Mouse (Mus musculus): ENCODE measurements around the gene Card11. TPM values are rescaled to one million over a fixed set of nuclear protein-coding genes. Genes with fewer than 3 reads are reported as not detected.

Gene Card11
- polyA plus RNA-seq, 1 experiment: 0.19 TPM

DNA sequence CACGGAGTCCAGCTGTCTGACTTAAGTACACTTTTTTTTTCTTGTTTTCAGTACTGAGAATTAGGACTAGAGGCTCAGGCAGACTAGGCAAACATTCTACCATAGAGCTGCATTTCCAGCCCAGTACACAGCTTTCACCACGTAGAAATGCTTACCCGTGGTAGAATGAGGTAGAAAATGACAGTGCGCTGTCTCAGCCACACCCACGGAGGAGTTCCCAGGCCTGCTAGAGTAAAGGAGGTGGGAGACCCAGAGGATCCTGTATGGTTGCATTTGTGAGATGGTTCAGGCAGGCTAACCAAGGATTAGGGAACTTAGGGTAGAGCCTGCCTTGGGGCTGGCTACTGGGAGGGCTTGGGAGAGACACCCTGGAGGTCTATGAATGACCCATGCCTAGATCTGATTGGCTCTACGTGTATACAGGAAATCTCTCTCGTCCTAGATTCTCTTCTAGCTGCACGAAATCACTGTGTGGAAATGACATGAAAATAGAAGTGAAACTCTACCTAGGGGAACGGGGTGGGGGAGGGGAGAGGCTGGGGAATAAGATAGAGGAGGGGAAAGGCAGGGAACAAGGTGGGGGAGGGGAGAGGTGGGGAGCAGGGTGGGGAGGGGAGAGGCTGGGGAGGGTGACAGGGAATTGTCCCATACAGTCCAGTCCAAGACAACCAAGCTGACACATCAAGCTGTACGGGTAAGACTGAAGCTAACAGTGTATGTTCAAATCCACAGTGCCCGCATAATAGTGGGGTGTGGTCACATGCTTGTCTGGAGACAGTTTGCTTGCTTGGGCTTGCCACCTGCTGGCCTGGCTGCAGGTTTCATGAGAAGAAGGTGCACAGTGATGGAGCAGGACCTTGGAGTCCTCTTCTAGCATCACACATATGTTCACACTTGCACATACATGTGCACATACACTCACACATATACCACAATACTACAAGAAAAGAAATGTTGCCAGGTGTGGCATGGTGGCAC lies 8.0 kb downstream of the Card11 start:
- H3K27ac ChIP-seq (ENCODE audit: control insufficient read depth, insufficient read depth, low read depth, low read length): no peak overlapping the region
- no peaks in the 10 kb centered on the region for H3K36me3 ChIP-seq (ENCODE audit: control insufficient read depth, insufficient read depth, low read length)
- no peaks in the 10 kb centered on the region for H3K27me3 ChIP-seq (ENCODE audit: control insufficient read depth, insufficient read depth, low read length)
- no peaks in the 10 kb centered on the region for H3K4me1 ChIP-seq (ENCODE audit: control insufficient read depth, insufficient read depth, low read length)
- TF ChIP-seq POLR2A (IDR thresholded peaks at IDR 0.05; ENCODE audit: control insufficient read depth, low read depth, low read length) (no peak), CTCF (IDR thresholded peaks at IDR 0.05; ENCODE audit: control insufficient read depth, insufficient read depth, insufficient replicate concordance, low read depth, low read length) (no peak)
- no peak overlapping the region for H3K4me3 ChIP-seq (ENCODE audit: control insufficient read depth, low read depth, low read length)

DNA sequence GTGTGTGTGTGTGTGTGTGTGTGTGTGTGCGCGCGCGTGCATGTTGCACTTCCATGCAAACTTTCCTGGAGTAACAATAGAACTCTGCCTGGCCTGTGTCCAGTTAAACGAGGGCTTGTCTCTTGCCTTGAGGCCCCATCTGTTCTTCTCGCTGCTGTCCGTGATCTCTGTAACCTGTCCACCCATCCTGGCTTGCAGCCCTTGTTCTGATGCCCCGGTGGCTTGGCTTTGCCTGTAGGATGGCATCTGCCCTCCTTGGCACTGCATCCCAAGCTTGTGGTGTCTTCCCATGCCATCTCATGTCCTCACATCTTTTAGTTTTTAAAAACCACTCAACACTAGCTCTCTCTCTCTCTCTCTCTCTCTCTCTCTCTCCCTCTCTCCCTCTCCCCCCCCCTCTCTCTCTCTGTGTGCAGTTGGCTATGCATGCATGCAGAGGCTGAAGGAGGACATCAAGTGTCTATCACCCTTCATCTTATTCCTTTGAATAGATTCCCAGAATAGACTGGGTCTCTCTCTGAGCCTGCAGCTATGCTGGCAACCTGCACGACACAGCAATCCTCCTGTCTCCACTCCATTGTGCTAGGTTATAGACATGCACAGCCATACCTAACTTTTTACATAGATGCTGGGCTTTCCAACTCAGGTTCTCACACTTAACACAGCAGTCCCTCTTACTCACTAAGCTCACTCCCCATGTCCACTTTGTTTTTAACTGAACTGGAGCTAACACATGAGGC lies 14.9 kb downstream of the Card11 start:
- H3K27ac ChIP-seq (ENCODE audit: control insufficient read depth, insufficient read depth, low read depth, low read length): no peak overlapping the region
- no peak for TF ChIP-seq POLR2A (IDR thresholded peaks at IDR 0.05; ENCODE audit: control insufficient read depth, low read depth, low read length)
- no peak for TF ChIP-seq CTCF (IDR thresholded peaks at IDR 0.05; ENCODE audit: control insufficient read depth, insufficient read depth, insufficient replicate concordance, low read depth, low read length)
- no peak overlapping the region for H3K4me3 ChIP-seq (ENCODE audit: control insufficient read depth, low read depth, low read length)
- no peaks in the 10 kb centered on the region for H3K27me3 ChIP-seq (ENCODE audit: control insufficient read depth, insufficient read depth, low read length)
- no peaks in the 10 kb centered on the region for H3K36me3 ChIP-seq (ENCODE audit: control insufficient read depth, insufficient read depth, low read length)
- peaks cover 4% of the 10 kb centered on the region; the same call in 1 of the 2 replicates for H3K4me1 ChIP-seq (ENCODE audit: control insufficient read depth, insufficient read depth, low read length)

DNA sequence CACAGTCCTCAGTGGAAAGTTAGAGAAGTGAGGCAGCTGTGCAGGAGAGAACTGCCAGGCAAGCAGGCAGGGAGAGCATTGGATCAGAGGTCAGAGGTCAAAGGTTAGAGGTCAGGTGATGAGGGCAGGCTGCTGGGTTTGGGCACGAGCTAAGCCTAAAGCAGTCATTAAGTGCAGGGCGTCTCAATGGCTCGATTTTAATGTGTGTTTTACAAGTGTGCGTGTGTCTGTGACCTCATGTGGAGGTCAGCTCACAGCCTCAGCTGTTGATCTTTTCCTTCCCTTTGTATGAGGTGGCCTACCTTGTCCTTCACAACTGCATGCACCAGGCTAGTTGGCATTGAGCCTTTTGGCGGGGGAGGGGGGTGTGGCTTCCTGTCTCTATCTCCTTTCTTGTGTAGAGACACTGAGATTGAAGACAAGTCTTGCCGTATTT lies 19.0 kb downstream of the Card11 start:
- Histone ChIP-seq H3K4me1 (ENCODE audit: control insufficient read depth, insufficient read depth, low read length) (peaks cover 8% of the 10 kb centered on the region; the same call in 1 of the 2 replicates), H3K27me3 (ENCODE audit: control insufficient read depth, insufficient read depth, low read length) (no peaks in the 10 kb centered on the region), H3K36me3 (ENCODE audit: control insufficient read depth, insufficient read depth, low read length) (no peaks in the 10 kb centered on the region), H3K4me3 (ENCODE audit: control insufficient read depth, low read depth, low read length) (no peak overlapping the region), H3K27ac (ENCODE audit: control insufficient read depth, insufficient read depth, low read depth, low read length) (no peak overlapping the region)
- no peak for TF ChIP-seq CTCF (IDR thresholded peaks at IDR 0.05; ENCODE audit: control insufficient read depth, insufficient read depth, insufficient replicate concordance, low read depth, low read length)
- no peak for TF ChIP-seq POLR2A (IDR thresholded peaks at IDR 0.05; ENCODE audit: control insufficient read depth, low read depth, low read length)

DNA sequence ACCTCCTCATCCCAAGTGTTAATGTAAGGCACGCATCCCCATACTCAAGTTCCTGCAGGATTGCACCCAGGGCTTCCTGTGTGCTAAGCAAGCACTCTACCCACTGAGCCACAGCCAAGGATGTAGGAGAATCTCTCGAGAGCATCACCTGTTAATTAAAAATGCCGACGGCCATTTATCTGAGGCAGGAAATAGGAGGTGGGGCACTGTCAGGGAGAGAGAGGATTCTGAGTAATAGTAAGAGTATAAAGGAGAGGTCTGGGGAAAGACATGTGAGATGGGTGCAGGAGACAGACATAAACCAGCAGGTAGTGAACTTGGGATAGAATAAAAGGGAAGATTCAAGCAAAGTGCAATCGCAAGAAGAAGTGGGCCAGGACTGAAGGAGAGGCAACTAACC lies 19.6 kb downstream of the Card11 start:
- no peaks in the 10 kb centered on the region for H3K36me3 ChIP-seq (ENCODE audit: control insufficient read depth, insufficient read depth, low read length)
- TF ChIP-seq CTCF (IDR thresholded peaks at IDR 0.05; ENCODE audit: control insufficient read depth, insufficient read depth, insufficient replicate concordance, low read depth, low read length): no peak
- no peak for TF ChIP-seq POLR2A (IDR thresholded peaks at IDR 0.05; ENCODE audit: control insufficient read depth, low read depth, low read length)
- H3K4me3 ChIP-seq (ENCODE audit: control insufficient read depth, low read depth, low read length): no peak overlapping the region
- no peak overlapping the region for H3K27ac ChIP-seq (ENCODE audit: control insufficient read depth, insufficient read depth, low read depth, low read length)
- H3K27me3 ChIP-seq (ENCODE audit: control insufficient read depth, insufficient read depth, low read length): no peaks in the 10 kb centered on the region
- peaks cover 8% of the 10 kb centered on the region; the same call in 1 of the 2 replicates for H3K4me1 ChIP-seq (ENCODE audit: control insufficient read depth, insufficient read depth, low read length)

DNA sequence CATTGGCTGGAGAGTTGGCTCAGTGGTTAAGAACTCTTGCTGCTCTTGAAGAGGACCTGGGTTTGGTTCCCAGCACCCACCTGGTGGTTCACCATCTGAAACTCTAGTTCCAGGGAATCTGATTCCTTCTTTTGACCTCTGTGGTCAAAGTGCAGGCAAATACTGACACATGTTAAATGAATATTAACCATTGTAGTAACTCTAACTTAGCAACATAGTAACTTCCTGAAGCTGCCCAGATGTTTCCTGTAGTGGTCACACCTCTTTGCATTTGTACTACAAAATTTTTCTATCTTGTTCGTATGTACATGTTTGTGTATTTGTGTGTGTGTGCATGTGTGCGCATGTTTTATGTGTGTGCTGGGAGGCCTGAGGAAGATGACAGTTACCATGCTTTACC lies 20.3 kb downstream of the Card11 start:
- TF ChIP-seq CTCF (IDR thresholded peaks at IDR 0.05; ENCODE audit: control insufficient read depth, insufficient read depth, insufficient replicate concordance, low read depth, low read length): no peak
- TF ChIP-seq POLR2A (IDR thresholded peaks at IDR 0.05; ENCODE audit: control insufficient read depth, low read depth, low read length): no peak
- peaks cover 8% of the 10 kb centered on the region; the same call in 1 of the 2 replicates for H3K4me1 ChIP-seq (ENCODE audit: control insufficient read depth, insufficient read depth, low read length)
- no peaks in the 10 kb centered on the region for H3K36me3 ChIP-seq (ENCODE audit: control insufficient read depth, insufficient read depth, low read length)

DNA sequence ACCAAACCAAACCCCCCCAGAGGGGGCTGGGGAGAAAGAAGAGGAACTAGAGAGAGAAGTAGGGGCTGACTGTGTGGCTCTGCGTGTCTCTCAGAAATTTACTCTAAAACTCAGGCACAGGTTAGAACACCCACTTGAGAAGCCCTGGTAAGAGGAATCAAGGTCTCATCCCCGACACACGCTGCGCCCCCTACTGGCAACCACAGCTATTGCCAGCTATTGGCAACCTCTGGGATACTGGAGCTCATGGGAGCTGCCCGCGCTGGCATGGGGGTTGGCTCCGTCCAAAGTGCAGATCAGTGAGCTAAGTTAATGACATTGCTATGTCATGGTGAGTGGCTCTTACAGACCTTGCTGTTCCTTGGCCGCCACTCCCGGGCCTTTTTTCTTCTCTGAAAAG lies 37.4 kb downstream of the Card11 start:
- TF ChIP-seq CTCF (IDR thresholded peaks at IDR 0.05; ENCODE audit: control insufficient read depth, insufficient read depth, insufficient replicate concordance, low read depth, low read length): peak; percentile 92
- TF ChIP-seq POLR2A (IDR thresholded peaks at IDR 0.05; ENCODE audit: control insufficient read depth, low read depth, low read length): no peak
- H3K27ac ChIP-seq (ENCODE audit: control insufficient read depth, insufficient read depth, low read depth, low read length): no peak overlapping the region
- no peaks in the 10 kb centered on the region for H3K36me3 ChIP-seq (ENCODE audit: control insufficient read depth, insufficient read depth, low read length)
- no peaks in the 10 kb centered on the region for H3K27me3 ChIP-seq (ENCODE audit: control insufficient read depth, insufficient read depth, low read length)
- peaks cover 5% of the 10 kb centered on the region; the same call in 1 of the 2 replicates for H3K4me1 ChIP-seq (ENCODE audit: control insufficient read depth, insufficient read depth, low read length)
- H3K4me3 ChIP-seq (ENCODE audit: control insufficient read depth, low read depth, low read length): no peak overlapping the region

More for the DNA sequence above, 20.3 kb downstream of the Card11 start:
- H3K4me3 ChIP-seq (ENCODE audit: control insufficient read depth, low read depth, low read length): no peak overlapping the region
- no peak overlapping the region for H3K27ac ChIP-seq (ENCODE audit: control insufficient read depth, insufficient read depth, low read depth, low read length)
- H3K27me3 ChIP-seq (ENCODE audit: control insufficient read depth, insufficient read depth, low read length): no peaks in the 10 kb centered on the region

DNA sequence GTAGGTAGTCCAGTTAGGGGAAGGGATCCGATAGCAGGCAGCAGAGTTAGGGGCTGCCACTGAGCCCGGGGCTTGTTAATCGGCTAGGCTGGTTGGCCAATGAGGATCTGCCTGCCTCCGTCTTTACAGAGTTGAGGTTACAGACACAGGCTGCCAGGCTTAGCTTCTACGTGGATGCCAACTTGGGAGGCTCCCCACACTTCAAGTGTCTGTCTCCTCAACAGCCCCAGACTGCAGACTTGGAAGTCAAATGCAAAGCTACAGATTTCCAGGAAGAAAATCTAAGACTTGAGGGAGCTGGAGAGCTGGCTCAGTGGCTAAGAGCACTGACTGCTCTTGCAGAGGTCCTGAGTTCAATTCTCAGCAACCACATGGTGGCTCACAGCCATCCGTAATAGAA lies 39.6 kb downstream of the Card11 start:
- TF ChIP-seq POLR2A (IDR thresholded peaks at IDR 0.05; ENCODE audit: control insufficient read depth, low read depth, low read length) (no peak), CTCF (IDR thresholded peaks at IDR 0.05; ENCODE audit: control insufficient read depth, insufficient read depth, insufficient replicate concordance, low read depth, low read length) (no peak)
- Histone ChIP-seq H3K4me3 (ENCODE audit: control insufficient read depth, low read depth, low read length) (no peak overlapping the region), H3K36me3 (ENCODE audit: control insufficient read depth, insufficient read depth, low read length) (no peaks in the 10 kb centered on the region), H3K27me3 (ENCODE audit: control insufficient read depth, insufficient read depth, low read length) (no peaks in the 10 kb centered on the region), H3K4me1 (ENCODE audit: control insufficient read depth, insufficient read depth, low read length) (peaks cover 5% of the 10 kb centered on the region; the same call in 1 of the 2 replicates), H3K27ac (ENCODE audit: control insufficient read depth, insufficient read depth, low read depth, low read length) (no peak overlapping the region)
